Mouse (Mus musculus) intestine, postnatal 0 days (tissue): ENCODE data around the gene Porcn. TPM values are rescaled to one million over a fixed set of nuclear protein-coding genes. Genes with fewer than 3 reads are reported as not detected.

ENCODE experiments used
- ATAC-seq: fragments of 200-750 bp; cut with Nextera tagmentation; 2 replicates; pipeline ENCODE4 v1.8.0; 2017; ENCODE audit warnings: mild to moderate bottlenecking, moderate TSS enrichment, moderate library complexity
- H3K27ac ChIP-seq: fragments of 300-500 bp; sonication (generic); 2 replicates; pipeline ENCODE4 v1.5.1; 2014; ENCODE audit warnings: mild to moderate bottlenecking, low read depth, low read length, moderate library complexity
- H3K27me3 ChIP-seq: fragments of 300-500 bp; sonication (generic); replicated peaks from 2 replicates; pipeline ENCODE4 v1.6.1; 2014; ENCODE audit warnings: low read length, mixed read lengths; ENCODE audit not compliant: control insufficient read depth, insufficient read depth
- H3K36me3 ChIP-seq: fragments of 300-500 bp; sonication (generic); 2 replicates; pipeline ENCODE4 v1.6.1; 2014; ENCODE audit warnings: mild to moderate bottlenecking, moderate library complexity; ENCODE audit not compliant: control insufficient read depth, insufficient read depth
- H3K4me1 ChIP-seq: fragments of 300-500 bp; sonication (generic); replicated peaks from 2 replicates; pipeline ENCODE4 v1.6.1; 2014; ENCODE audit warnings: antibody characterized with exemption, low read length, mixed read lengths; ENCODE audit not compliant: control insufficient read depth, insufficient read depth
- H3K4me2 ChIP-seq: fragments of 300-500 bp; sonication (generic); replicated peaks from 2 replicates; pipeline ENCODE4 v1.6.1; 2014; ENCODE audit warnings: low read depth, mild to moderate bottlenecking, moderate library complexity
- H3K4me3 ChIP-seq: fragments of 300-500 bp; sonication (generic); 2 replicates; pipeline ENCODE4 v1.5.1; 2014; ENCODE audit warnings: low read depth, low read length
- H3K9ac ChIP-seq: fragments of 300-500 bp; sonication (generic); 2 replicates; pipeline ENCODE4 v1.6.1; 2014; ENCODE audit warnings: mild to moderate bottlenecking, low read depth, low read length
- H3K9me3 ChIP-seq: fragments of 300-500 bp; sonication (generic); 2 replicates; pipeline ENCODE4 v1.6.1; 2016; ENCODE audit warnings: mixed run types; ENCODE audit not compliant: control insufficient read depth
- CTCF ChIP-seq: sonication (generic); IDR thresholded peaks from 2 replicates; pipeline ENCODE4 v1.5.1; 2016; ENCODE audit warnings: low read depth, mild to moderate bottlenecking, control low read depth, antibody characterized with exemption, moderate library complexity
- WGBS: fragments of 180-500 bp; shearing (Covaris S2); extraction: QIAGEN DNeasy Blood & Tissue Kit; methylation state at CpG from one replicate; pipeline ENCODE4 v1.1.7; 2014; 5-methylcytosine and 5-hydroxymethylcytosine counted together
- polyA plus RNA-seq: library from polyadenylated mRNA; unstranded; fragments of >200 nt; fragmentation: Nextera tagmentation; extraction: Ambion mirVana; gene quantifications from 2 replicates; pipeline ENCODE4 v1.2.1, GENCODE M21; 2015

The Porcn gene
- polyA plus RNA-seq, 1 experiment from 2014 or later, result 4.3 TPM

- H3K9ac ChIP-seq, result no peak overlapping the region
- no peak for TF ChIP-seq CTCF
- no peak overlapping the region for H3K27ac ChIP-seq
- H3K27me3 ChIP-seq, result no peaks in the 10 kb centered on the region
- no peak overlapping the region for H3K4me3 ChIP-seq
- H3K9me3 ChIP-seq, result no peaks in the 10 kb centered on the region
- no peaks in the 10 kb centered on the region for H3K36me3 ChIP-seq
- no peaks in the 10 kb centered on the region for H3K4me1 ChIP-seq
- H3K4me2 ChIP-seq, result no peak overlapping the region
- no peak for ATAC-seq
- 77% methylated on average over 7 of the region's 7 CpGs for WGBS
Measured at GRCm38 (mm10) chrX:8211490-8212207, 5.3 kb upstream of the Porcn start.

- Histone ChIP-seq H3K4me1 (no peaks in the 10 kb centered on the region), H3K9ac (no peak overlapping the region), H3K4me3 (no peak overlapping the region), H3K4me2 (no peak overlapping the region), H3K36me3 (no peaks in the 10 kb centered on the region), H3K27ac (no peak overlapping the region), H3K9me3 (no peaks in the 10 kb centered on the region), H3K27me3 (no peaks in the 10 kb centered on the region)
- WGBS, result 46% methylated on average over 2 of the region's 2 CpGs
- no peak for ATAC-seq
- no peak for TF ChIP-seq CTCF
Measured at GRCm38 (mm10) chrX:8209720-8210119, 3.4 kb upstream of the Porcn start.

GRCm38 (mm10) chrX:8207224-8207623 lies 899 bp upstream of the Porcn start:
- no peak for ATAC-seq
- no peaks in the 10 kb centered on the region for H3K4me1 ChIP-seq
- H3K4me2 ChIP-seq, result peak overlapping the region; percentile 67
- no peak overlapping the region for H3K4me3 ChIP-seq
- WGBS, result 17% methylated on average over 4 of the region's 4 CpGs
- no peaks in the 10 kb centered on the region for H3K9me3 ChIP-seq
- TF ChIP-seq CTCF, result no peak
- no peaks in the 10 kb centered on the region for H3K36me3 ChIP-seq
- H3K27ac ChIP-seq, result no peak overlapping the region
- no peaks in the 10 kb centered on the region for H3K27me3 ChIP-seq
- H3K9ac ChIP-seq, result no peak overlapping the region

GRCm38 (mm10) chrX:8206694-8207197 lies 421 bp upstream of the Porcn start:
- Histone ChIP-seq H3K9me3 (no peaks in the 10 kb centered on the region), H3K27ac (no peak overlapping the region), H3K4me2 (peak overlapping the region; percentile 67), H3K9ac (no peak overlapping the region), H3K36me3 (no peaks in the 10 kb centered on the region), H3K27me3 (no peaks in the 10 kb centered on the region), H3K4me3 (peak overlapping the region; percentile 50), H3K4me1 (no peaks in the 10 kb centered on the region)
- no peak for ATAC-seq
- WGBS, result 17% methylated on average over 11 of the region's 11 CpGs
- TF ChIP-seq CTCF, result no peak

- H3K4me1 ChIP-seq, result no peaks in the 10 kb centered on the region
- no peak overlapping the region for H3K9ac ChIP-seq
- no peak overlapping the region for H3K27ac ChIP-seq
- no peaks in the 10 kb centered on the region for H3K36me3 ChIP-seq
- peak overlapping the region; percentile 50 for H3K4me3 ChIP-seq
- ATAC-seq, result no peak
- H3K4me2 ChIP-seq, result peak overlapping the region; percentile 67; the same call in 1 of the 2 replicates
- no peak for TF ChIP-seq CTCF
- 46% methylated on average over 7 of the region's 7 CpGs for WGBS
- no peaks in the 10 kb centered on the region for H3K27me3 ChIP-seq
- no peaks in the 10 kb centered on the region for H3K9me3 ChIP-seq
Measured at GRCm38 (mm10) chrX:8205551-8205950, 774 bp downstream of the Porcn start.

GRCm38 (mm10) chrX:8205088-8205487 lies 1.2 kb downstream of the Porcn start:
- Histone ChIP-seq H3K4me1 (no peaks in the 10 kb centered on the region), H3K9ac (no peak overlapping the region)
- TF ChIP-seq CTCF, result no peak

More at GRCm38 (mm10) chrX:8205088-8205487, 1.2 kb downstream of the Porcn start:
- Histone ChIP-seq H3K27ac (no peak overlapping the region), H3K4me2 (no peak overlapping the region), H3K4me3 (no peak overlapping the region), H3K27me3 (no peaks in the 10 kb centered on the region), H3K36me3 (no peaks in the 10 kb centered on the region), H3K9me3 (no peaks in the 10 kb centered on the region)
- WGBS, result 68% methylated on average over 4 of the region's 4 CpGs
- ATAC-seq, result no peak
